Mouse (Mus musculus): ENCODE data around the gene Tfpt. TPM values are rescaled to one million over a fixed set of nuclear protein-coding genes. Genes with fewer than 3 reads are reported as not detected.

Tfpt gene
- polyA plus RNA-seq, 1 experiment: 42.0 TPM

- no peak overlapping the region for H3K27ac ChIP-seq (ENCODE audit: control insufficient read depth, insufficient read depth, low read depth, low read length, poor library complexity)
- peak overlapping the region; percentile 18 for H3K4me3 ChIP-seq (replicated peaks; ENCODE audit: control insufficient read depth, low read depth, low read length)
- no peaks in the 10 kb centered on the region for H3K4me1 ChIP-seq (ENCODE audit: control insufficient read depth, insufficient read depth, low read length)
- 9% methylated on average over 5 of the region's 5 CpGs for WGBS
- TF ChIP-seq CTCF (IDR thresholded peaks at IDR 0.05; ENCODE audit: control insufficient read depth, insufficient read depth, low read length) (no peak), POLR2A (IDR thresholded peaks at IDR 0.05; ENCODE audit: borderline replicate concordance, control insufficient read depth, low read depth, low read length) (no peak)
These were observed 35.0 kb downstream of the Tfpt start for GRCm38 (mm10) chr7:3594686-3595085.

- Histone ChIP-seq H3K27ac (ENCODE audit: control insufficient read depth, insufficient read depth, low read depth, low read length, poor library complexity) (no peak overlapping the region), H3K4me1 (ENCODE audit: control insufficient read depth, insufficient read depth, low read length) (no peaks in the 10 kb centered on the region), H3K4me3 (replicated peaks; ENCODE audit: control insufficient read depth, low read depth, low read length) (no peak overlapping the region)
- TF ChIP-seq POLR2A (IDR thresholded peaks at IDR 0.05; ENCODE audit: borderline replicate concordance, control insufficient read depth, low read depth, low read length) (no peak), CTCF (IDR thresholded peaks at IDR 0.05; ENCODE audit: control insufficient read depth, insufficient read depth, low read length) (no peak)
These were observed 35.9 kb downstream of the Tfpt start for GRCm38 (mm10) chr7:3593855-3594254.

GRCm38 (mm10) chr7:3591534-3591933 is 38.2 kb downstream of the Tfpt start:
- no peaks in the 10 kb centered on the region for H3K4me1 ChIP-seq (ENCODE audit: control insufficient read depth, insufficient read depth, low read length)
- H3K4me3 ChIP-seq (replicated peaks; ENCODE audit: control insufficient read depth, low read depth, low read length): no peak overlapping the region
- H3K27ac ChIP-seq (ENCODE audit: control insufficient read depth, insufficient read depth, low read depth, low read length, poor library complexity): no peak overlapping the region
- TF ChIP-seq CTCF (IDR thresholded peaks at IDR 0.05; ENCODE audit: control insufficient read depth, insufficient read depth, low read length) (no peak), POLR2A (IDR thresholded peaks at IDR 0.05; ENCODE audit: borderline replicate concordance, control insufficient read depth, low read depth, low read length) (no peak)
- WGBS: 63% methylated on average over 1 of the region's 1 CpGs

- WGBS: 68% methylated on average over 3 of the region's 3 CpGs
- H3K4me3 ChIP-seq (replicated peaks; ENCODE audit: control insufficient read depth, low read depth, low read length): no peak overlapping the region
These were observed 39.2 kb downstream of the Tfpt start for GRCm38 (mm10) chr7:3590550-3590949.

GRCm38 (mm10) chr7:3587292-3587691 is 42.4 kb downstream of the Tfpt start:
- no peaks in the 10 kb centered on the region for H3K4me1 ChIP-seq (ENCODE audit: control insufficient read depth, insufficient read depth, low read length)
- no peak overlapping the region for H3K27ac ChIP-seq (ENCODE audit: control insufficient read depth, insufficient read depth, low read depth, low read length, poor library complexity)
- WGBS: 76% methylated on average over 1 of the region's 1 CpGs
- H3K4me3 ChIP-seq (replicated peaks; ENCODE audit: control insufficient read depth, low read depth, low read length): no peak overlapping the region
- TF ChIP-seq POLR2A (IDR thresholded peaks at IDR 0.05; ENCODE audit: borderline replicate concordance, control insufficient read depth, low read depth, low read length) (no peak), CTCF (IDR thresholded peaks at IDR 0.05; ENCODE audit: control insufficient read depth, insufficient read depth, low read length) (no peak)

More at GRCm38 (mm10) chr7:3590550-3590949, 39.2 kb downstream of the Tfpt start:
- TF ChIP-seq POLR2A (IDR thresholded peaks at IDR 0.05; ENCODE audit: borderline replicate concordance, control insufficient read depth, low read depth, low read length) (no peak), CTCF (IDR thresholded peaks at IDR 0.05; ENCODE audit: control insufficient read depth, insufficient read depth, low read length) (no peak)
- H3K27ac ChIP-seq (ENCODE audit: control insufficient read depth, insufficient read depth, low read depth, low read length, poor library complexity): no peak overlapping the region
- no peaks in the 10 kb centered on the region for H3K4me1 ChIP-seq (ENCODE audit: control insufficient read depth, insufficient read depth, low read length)

- Histone ChIP-seq H3K4me1 (ENCODE audit: control insufficient read depth, insufficient read depth, low read length) (no peaks in the 10 kb centered on the region), H3K4me3 (replicated peaks; ENCODE audit: control insufficient read depth, low read depth, low read length) (no peak overlapping the region), H3K27ac (ENCODE audit: control insufficient read depth, insufficient read depth, low read depth, low read length, poor library complexity) (no peak overlapping the region)
- WGBS: 24% methylated on average over 5 of the region's 5 CpGs
- TF ChIP-seq CTCF (IDR thresholded peaks at IDR 0.05; ENCODE audit: control insufficient read depth, insufficient read depth, low read length): no peak
- TF ChIP-seq POLR2A (IDR thresholded peaks at IDR 0.05; ENCODE audit: borderline replicate concordance, control insufficient read depth, low read depth, low read length): no peak
These were observed 43.5 kb downstream of the Tfpt start for GRCm38 (mm10) chr7:3586255-3586654.

- TF ChIP-seq CTCF (IDR thresholded peaks at IDR 0.05; ENCODE audit: control insufficient read depth, insufficient read depth, low read length): no peak
- TF ChIP-seq POLR2A (IDR thresholded peaks at IDR 0.05; ENCODE audit: borderline replicate concordance, control insufficient read depth, low read depth, low read length): no peak
- H3K4me3 ChIP-seq (replicated peaks; ENCODE audit: control insufficient read depth, low read depth, low read length): no peak overlapping the region
- WGBS: 19% methylated on average over 6 of the region's 6 CpGs
- no peaks in the 10 kb centered on the region for H3K4me1 ChIP-seq (ENCODE audit: control insufficient read depth, insufficient read depth, low read length)
- H3K27ac ChIP-seq (ENCODE audit: control insufficient read depth, insufficient read depth, low read depth, low read length, poor library complexity): no peak overlapping the region
These were observed 44.0 kb downstream of the Tfpt start for GRCm38 (mm10) chr7:3585763-3586162.

GRCm38 (mm10) chr7:3580029-3580428 is 49.7 kb downstream of the Tfpt start:
- no peak for TF ChIP-seq POLR2A (IDR thresholded peaks at IDR 0.05; ENCODE audit: borderline replicate concordance, control insufficient read depth, low read depth, low read length)
- no peak for TF ChIP-seq CTCF (IDR thresholded peaks at IDR 0.05; ENCODE audit: control insufficient read depth, insufficient read depth, low read length)
- H3K4me1 ChIP-seq (ENCODE audit: control insufficient read depth, insufficient read depth, low read length): no peaks in the 10 kb centered on the region
- no peak overlapping the region for H3K27ac ChIP-seq (ENCODE audit: control insufficient read depth, insufficient read depth, low read depth, low read length, poor library complexity)
- no peak overlapping the region for H3K4me3 ChIP-seq (replicated peaks; ENCODE audit: control insufficient read depth, low read depth, low read length)
- 37% methylated on average over 2 of the region's 2 CpGs for WGBS

GRCm38 (mm10) chr7:3578952-3579546 is 50.7 kb downstream of the Tfpt start:
- no peak overlapping the region for H3K4me3 ChIP-seq (replicated peaks; ENCODE audit: control insufficient read depth, low read depth, low read length)
- TF ChIP-seq POLR2A (IDR thresholded peaks at IDR 0.05; ENCODE audit: borderline replicate concordance, control insufficient read depth, low read depth, low read length) (no peak), CTCF (IDR thresholded peaks at IDR 0.05; ENCODE audit: control insufficient read depth, insufficient read depth, low read length) (no peak)
- no peak overlapping the region for H3K27ac ChIP-seq (ENCODE audit: control insufficient read depth, insufficient read depth, low read depth, low read length, poor library complexity)
- H3K4me1 ChIP-seq (ENCODE audit: control insufficient read depth, insufficient read depth, low read length): no peaks in the 10 kb centered on the region
- 55% methylated on average over 6 of the region's 6 CpGs for WGBS
